Mouse (Mus musculus) ZHBTc4 (cell line): Measurements from ENCODE around the gene Fam76a.

ENCODE experiments used
- DNase-seq: peaks from one replicate; pipeline ENCODE4 v3.0.0-alpha.2; 2011; ENCODE audit warnings: low read depth, low spot score

Fam76a gene

GRCm38 (mm10) chr4:132922558-132923008 lies at the start of gene Fam76a:
TSS of gene Fam76a (minus strand) at chr4:132922558.
- DNase-seq: peak; percentile 100

- DNase-seq: peak; percentile 48
Observed at GRCm38 (mm10) chr4:132972101-132972500, 49.7 kb upstream of the Fam76a start.

GRCm38 (mm10) chr4:132971601-132972000 lies 49.2 kb upstream of the Fam76a start:
- DNase-seq: no peak

GRCm38 (mm10) chr4:132968105-132968938 lies 46.0 kb upstream of the Fam76a start:
- DNase-seq: peak; percentile 94

GRCm38 (mm10) chr4:132964473-132964872 lies 42.1 kb upstream of the Fam76a start:
- DNase-seq: no peak

- no peak for DNase-seq
Observed at GRCm38 (mm10) chr4:132964064-132964463, 41.7 kb upstream of the Fam76a start.

- no peak for DNase-seq
Observed at GRCm38 (mm10) chr4:132963436-132963835, 41.1 kb upstream of the Fam76a start.

GRCm38 (mm10) chr4:132962628-132963027 lies 40.3 kb upstream of the Fam76a start:
- no peak for DNase-seq

- DNase-seq: no peak
Observed at GRCm38 (mm10) chr4:132961866-132962265, 39.5 kb upstream of the Fam76a start.

GRCm38 (mm10) chr4:132960864-132961639 lies 38.7 kb upstream of the Fam76a start:
- no peak for DNase-seq

- DNase-seq: peak; percentile 55
Observed at GRCm38 (mm10) chr4:132960313-132960712, 38.0 kb upstream of the Fam76a start.

GRCm38 (mm10) chr4:132959679-132960045 lies 37.3 kb upstream of the Fam76a start:
- no peak for DNase-seq

- DNase-seq: peak; percentile 96
Observed at GRCm38 (mm10) chr4:132958741-132959678, 36.7 kb upstream of the Fam76a start.

GRCm38 (mm10) chr4:132955395-132955791 lies 33.0 kb upstream of the Fam76a start:
- no peak for DNase-seq

GRCm38 (mm10) chr4:132954530-132955394 lies 32.4 kb upstream of the Fam76a start:
- DNase-seq: no peak

- no peak for DNase-seq
Observed at GRCm38 (mm10) chr4:132950999-132951398, 28.6 kb upstream of the Fam76a start.

- DNase-seq: peak; percentile 79
Observed at GRCm38 (mm10) chr4:132949882-132950532, 27.6 kb upstream of the Fam76a start.

- DNase-seq: peak; percentile 83
Observed at GRCm38 (mm10) chr4:132946047-132947001, 24.0 kb upstream of the Fam76a start.
